Mouse (Mus musculus) erythroid progenitor cell, adult 5-6 weeks (primary cell): Measurements from ENCODE around the gene Znrd1. TPM values are rescaled to one million over a fixed set of nuclear protein-coding genes. Genes with fewer than 3 reads are reported as not detected.

Experiments used
- ATAC-seq: replicated peaks from 2 replicates; pipeline ENCODE4 v1.8.0; 2016; ENCODE audit warnings: moderate number of reproducible peaks, mild to moderate bottlenecking, moderate TSS enrichment, inconsistent platforms; ENCODE audit not compliant: poor library complexity, low FRiP score, severe bottlenecking
- total RNA-seq, 2 experiments: library from RNA; stranded (forward) in 1 of 2; stranded (reverse) in 1 of 2; fragments of 150-400 nt in 1 of 2; fragments of 186-747, 209-891 nt in 1 of 2; gene quantifications; 2 replicates each; pipeline versions ENCODE4 v1.2.3 to v1.2.4; 2015 to 2017; ENCODE audit warnings: low replicate concordance in 2 of 2

Znrd1 gene
- total RNA-seq, 2 experiments from 2014 or later, result 6.7 TPM; not detected in 1

GRCm38 (mm10) chr17:36972791-36973190 lies 14.4 kb upstream of the Znrd1 start:
- ATAC-seq, result no peak

GRCm38 (mm10) chr17:36971172-36971850 lies 13.0 kb upstream of the Znrd1 start:
- no peak for ATAC-seq

- ATAC-seq, result no peak
Observed at GRCm38 (mm10) chr17:36970316-36970890, 12.0 kb upstream of the Znrd1 start.

- no peak for ATAC-seq
Observed at GRCm38 (mm10) chr17:36966875-36967274, 8.5 kb upstream of the Znrd1 start.

- ATAC-seq, result no peak
Observed at GRCm38 (mm10) chr17:36961125-36961524, 2.8 kb upstream of the Znrd1 start.

GRCm38 (mm10) chr17:36958884-36959283 lies 525 bp upstream of the Znrd1 start:
- ATAC-seq, result no peak

GRCm38 (mm10) chr17:36953062-36953461 lies 5.3 kb downstream of the Znrd1 start:
- ATAC-seq, result no peak

GRCm38 (mm10) chr17:36952631-36953030 lies 5.7 kb downstream of the Znrd1 start:
- no peak for ATAC-seq

- peak; percentile 98 for ATAC-seq
Observed at GRCm38 (mm10) chr17:36950981-36951947, 7.1 kb downstream of the Znrd1 start, which contains the start of gene Ppp1r11. Gene Ppp1r11 (minus strand): TSS chr17:36951741.

GRCm38 (mm10) chr17:36949265-36949664 lies 9.1 kb downstream of the Znrd1 start:
- ATAC-seq, result no peak

GRCm38 (mm10) chr17:36948286-36948685 lies 10.1 kb downstream of the Znrd1 start:
- ATAC-seq, result no peak

- no peak for ATAC-seq
Observed at GRCm38 (mm10) chr17:36947051-36947819, 11.1 kb downstream of the Znrd1 start.

GRCm38 (mm10) chr17:36944121-36944775 lies 14.1 kb downstream of the Znrd1 start:
- no peak for ATAC-seq

GRCm38 (mm10) chr17:36943691-36944090 lies 14.7 kb downstream of the Znrd1 start:
- ATAC-seq, result no peak

- ATAC-seq, result no peak
Observed at GRCm38 (mm10) chr17:36942791-36943471, 15.4 kb downstream of the Znrd1 start, which contains the start of gene Rnf39. Gene Rnf39 (plus strand): TSS chr17:36942918.

- no peak for ATAC-seq
Observed at GRCm38 (mm10) chr17:36942391-36942790, 16.0 kb downstream of the Znrd1 start.

- ATAC-seq, result no peak
Observed at GRCm38 (mm10) chr17:36938056-36938455, 20.3 kb downstream of the Znrd1 start.

GRCm38 (mm10) chr17:36931806-36932205 lies 26.6 kb downstream of the Znrd1 start:
- no peak for ATAC-seq

GRCm38 (mm10) chr17:36931130-36931529 lies 27.2 kb downstream of the Znrd1 start:
- ATAC-seq, result no peak
